Mouse (Mus musculus) embryonic facial prominence, embryonic 11.5 days (tissue): ENCODE results near the gene A730009L09Rik. TPM values are rescaled to one million over a fixed set of nuclear protein-coding genes. Genes with fewer than 3 reads are reported as not detected.
A peak's percentile ranks its signal among the peaks of the same experiment; 100 is the strongest.

Experiments
- ATAC-seq: fragments of 200-750 bp; cut with Nextera tagmentation; replicated peaks from 2 replicates; pipeline ENCODE4 v1.8.0; 2017; ENCODE audit warnings: low read depth; ENCODE audit not compliant: insufficient number of reproducible peaks, low FRiP score, low TSS enrichment
- DNase-seq: peaks from one replicate; pipeline ENCODE4 v3.0.0-alpha.2; 2015; ENCODE audit warnings: low spot score
- H3K27ac ChIP-seq: fragments of 300-500 bp; sonication (generic); replicated peaks from 2 replicates; pipeline ENCODE4 v1.5.1; 2014; ENCODE audit warnings: mild to moderate bottlenecking, low read depth, low read length, control low read depth
- H3K27me3 ChIP-seq: fragments of 300-500 bp; sonication (generic); 2 replicates; pipeline ENCODE4 v1.6.1; 2014; ENCODE audit warnings: mild to moderate bottlenecking, low read length, moderate library complexity, mixed read lengths; ENCODE audit not compliant: control insufficient read depth, insufficient read depth
- H3K36me3 ChIP-seq: fragments of 300-500 bp; sonication (generic); replicated peaks from 2 replicates; pipeline ENCODE4 v1.6.1; 2014; ENCODE audit warnings: low read depth, mild to moderate bottlenecking, low read length, moderate library complexity, mixed read lengths; ENCODE audit not compliant: control insufficient read depth, insufficient read depth
- H3K4me1 ChIP-seq: fragments of 300-500 bp; sonication (generic); 2 replicates; pipeline ENCODE4 v1.6.1; 2014; ENCODE audit warnings: low read length, mixed read lengths; ENCODE audit not compliant: control insufficient read depth, insufficient read depth
- H3K4me2 ChIP-seq: fragments of 300-500 bp; sonication (generic); 2 replicates; pipeline ENCODE4 v1.6.1; 2014; ENCODE audit warnings: low read depth, mild to moderate bottlenecking, control low read depth, low read length, moderate library complexity
- H3K4me3 ChIP-seq: fragments of 300-500 bp; sonication (generic); 2 replicates; pipeline ENCODE4 v1.5.1; 2014; ENCODE audit warnings: low read depth, low read length, control low read depth
- H3K9ac ChIP-seq: fragments of 300-500 bp; sonication (generic); replicated peaks from 2 replicates; pipeline ENCODE4 v1.6.1; 2014; ENCODE audit warnings: mild to moderate bottlenecking, control low read depth, low read length
- H3K9me3 ChIP-seq: fragments of 300-500 bp; sonication (generic); replicated peaks from 2 replicates; pipeline ENCODE4 v1.6.1; 2016; ENCODE audit warnings: mild to moderate bottlenecking, low read length, inconsistent platforms, mixed read lengths; ENCODE audit not compliant: control insufficient read depth
- WGBS: fragments of 180-500 bp; shearing (Covaris S2); extraction: QIAGEN DNeasy Blood & Tissue Kit; methylation state at CpG from one replicate; pipeline ENCODE4 v1.1.7; 2014; 5-methylcytosine and 5-hydroxymethylcytosine counted together
- polyA plus RNA-seq: library from polyadenylated mRNA; unstranded; fragments of >200 nt; fragmentation: Nextera tagmentation; extraction: Ambion mirVana; gene quantifications from 2 replicates; pipeline ENCODE4 v1.2.1, GENCODE M21; 2014

Gene A730009L09Rik
- polyA plus RNA-seq, 1 experiment from 2014 or later, result not detected

- no peak for ATAC-seq
- 89% methylated on average over 3 of the region's 3 CpGs for WGBS
Measured at GRCm38 (mm10) chr16:84532803-84533202, 17.9 kb downstream of the A730009L09Rik start.

GRCm38 (mm10) chr16:84546059-84546458 is 31.1 kb downstream of the A730009L09Rik start:
- H3K36me3 ChIP-seq, result no peaks in the 10 kb centered on the region
- no peak overlapping the region for H3K9ac ChIP-seq
- DNase-seq, result no peak
- H3K4me1 ChIP-seq, result no peaks in the 10 kb centered on the region
- no peak for ATAC-seq
- no peaks in the 10 kb centered on the region for H3K27me3 ChIP-seq
- H3K4me2 ChIP-seq, result no peak overlapping the region
- H3K9me3 ChIP-seq, result no peaks in the 10 kb centered on the region
- no peak overlapping the region for H3K4me3 ChIP-seq
- WGBS, result 92% methylated on average over 4 of the region's 4 CpGs
- H3K27ac ChIP-seq, result no peak overlapping the region

More at GRCm38 (mm10) chr16:84532803-84533202, 17.9 kb downstream of the A730009L09Rik start:
- H3K27me3 ChIP-seq, result no peaks in the 10 kb centered on the region
- DNase-seq, result no peak
- no peaks in the 10 kb centered on the region for H3K9me3 ChIP-seq
- H3K4me2 ChIP-seq, result no peak overlapping the region
- H3K36me3 ChIP-seq, result no peaks in the 10 kb centered on the region
- no peak overlapping the region for H3K4me3 ChIP-seq
- H3K4me1 ChIP-seq, result no peaks in the 10 kb centered on the region
- H3K9ac ChIP-seq, result no peak overlapping the region
- no peak overlapping the region for H3K27ac ChIP-seq

- Histone ChIP-seq H3K4me2 (no peak overlapping the region), H3K4me1 (no peaks in the 10 kb centered on the region), H3K27me3 (no peaks in the 10 kb centered on the region), H3K4me3 (no peak overlapping the region), H3K36me3 (no peaks in the 10 kb centered on the region), H3K9ac (no peak overlapping the region), H3K27ac (no peak overlapping the region), H3K9me3 (no peaks in the 10 kb centered on the region)
- WGBS, result 44% methylated on average over 9 of the region's 9 CpGs
- no peak for DNase-seq
- no peak for ATAC-seq
Measured at GRCm38 (mm10) chr16:84549122-84549521, 34.2 kb downstream of the A730009L09Rik start.

- no peak overlapping the region for H3K4me3 ChIP-seq
- ATAC-seq (no peak), DNase-seq (no peak)
- H3K4me1 ChIP-seq, result no peaks in the 10 kb centered on the region
- H3K27ac ChIP-seq, result no peak overlapping the region
- H3K9ac ChIP-seq, result no peak overlapping the region
- no peaks in the 10 kb centered on the region for H3K27me3 ChIP-seq
- H3K4me2 ChIP-seq, result no peak overlapping the region
- WGBS, result 78% methylated on average over 5 of the region's 5 CpGs
- no peaks in the 10 kb centered on the region for H3K9me3 ChIP-seq
- H3K36me3 ChIP-seq, result no peaks in the 10 kb centered on the region
Measured at GRCm38 (mm10) chr16:84550445-84550844, 35.5 kb downstream of the A730009L09Rik start.

GRCm38 (mm10) chr16:84553981-84554380 is 39.1 kb downstream of the A730009L09Rik start:
- no peaks in the 10 kb centered on the region for H3K36me3 ChIP-seq
- ATAC-seq (no peak), DNase-seq (no peak)
- H3K9me3 ChIP-seq, result no peaks in the 10 kb centered on the region
- no peaks in the 10 kb centered on the region for H3K27me3 ChIP-seq
- no peak overlapping the region for H3K4me2 ChIP-seq
- H3K4me1 ChIP-seq, result no peaks in the 10 kb centered on the region
- H3K9ac ChIP-seq, result no peak overlapping the region
- H3K4me3 ChIP-seq, result no peak overlapping the region
- WGBS, result 84% methylated on average over 13 of the region's 13 CpGs
- H3K27ac ChIP-seq, result no peak overlapping the region

- Histone ChIP-seq H3K36me3 (no peaks in the 10 kb centered on the region), H3K4me2 (no peak overlapping the region)
- no peak for ATAC-seq
Measured at GRCm38 (mm10) chr16:84558113-84558917, 43.4 kb downstream of the A730009L09Rik start.

GRCm38 (mm10) chr16:84559569-84560278 is 44.8 kb downstream of the A730009L09Rik start:
- Histone ChIP-seq H3K9me3 (no peaks in the 10 kb centered on the region), H3K4me2 (no peak overlapping the region), H3K4me1 (no peaks in the 10 kb centered on the region), H3K27ac (no peak overlapping the region), H3K36me3 (no peaks in the 10 kb centered on the region), H3K4me3 (no peak overlapping the region), H3K9ac (no peak overlapping the region), H3K27me3 (no peaks in the 10 kb centered on the region)
- WGBS, result 14% methylated on average over 9 of the region's 9 CpGs
- peak; percentile 57 for DNase-seq
- ATAC-seq, result no peak

More at GRCm38 (mm10) chr16:84558113-84558917, 43.4 kb downstream of the A730009L09Rik start:
- Histone ChIP-seq H3K4me1 (no peaks in the 10 kb centered on the region), H3K27me3 (no peaks in the 10 kb centered on the region), H3K9me3 (no peaks in the 10 kb centered on the region), H3K4me3 (no peak overlapping the region), H3K27ac (no peak overlapping the region; the same call in 1 of the 2 replicates), H3K9ac (no peak overlapping the region)
- WGBS, result 64% methylated on average over 20 of the region's 20 CpGs
- no peak for DNase-seq

- Histone ChIP-seq H3K27ac (no peak overlapping the region), H3K27me3 (no peaks in the 10 kb centered on the region), H3K4me2 (no peak overlapping the region), H3K36me3 (no peaks in the 10 kb centered on the region), H3K4me3 (no peak overlapping the region), H3K9me3 (no peaks in the 10 kb centered on the region), H3K9ac (no peak overlapping the region), H3K4me1 (no peaks in the 10 kb centered on the region)
- 28% methylated on average over 7 of the region's 7 CpGs for WGBS
- DNase-seq, result no peak
- no peak for ATAC-seq
Measured at GRCm38 (mm10) chr16:84560279-84560602, 45.3 kb downstream of the A730009L09Rik start.
